Mouse (Mus musculus) MEL (cell line): Measurements from ENCODE around the gene Borcs5.

Source experiments
- GATA1 ChIP-seq: IDR thresholded peaks from 2 replicates; pipeline ENCODE4 v1.6.1; 2011; ENCODE audit warnings: low read depth, low read length, improper control_type of control experiment
- USF2 ChIP-seq, 2 experiments: IDR thresholded peaks; 2 replicates each; pipeline ENCODE4 v1.6.1; 2011 to 2012; ENCODE audit warnings: improper control_type of control experiment in 2 of 2, low read length in 2 of 2, borderline replicate concordance in 1 of 2, inconsistent platforms in 1 of 2, low read depth in 1 of 2, mild to moderate bottlenecking in 1 of 2; ENCODE audit not compliant: insufficient read depth in 1 of 2

GRCm38 (mm10) chr6:134631947-134632687 is 7.2 kb upstream of the Borcs5 start, which contains the start of gene Mansc1:
- TF ChIP-seq GATA1 = no peak
- no peak for TF ChIP-seq USF2 (IDR thresholded peaks at IDR 0.05; ENCODE audit: borderline replicate concordance in 1 of 2, insufficient read depth in 1 of 2, low read depth in 1 of 2, low read length in 2 of 2)
